Mouse (Mus musculus): ENCODE measurements at regions not wholly inside any gene's neighbourhood (a gene's known extent, or its start where the extent isn't known, plus 50 kb on each side); places are given as distances from the start of the nearest gene placed in this dataset.

GRCm38 (mm10) chr4:71839803-71840773 lies 82.3 kb upstream of the Gm11232 start:
- no peaks in the 10 kb centered on the region for H3K4me1 ChIP-seq (ENCODE audit: control insufficient read depth, insufficient read depth, low read length)
- 64% methylated on average over 5 of the region's 5 CpGs for WGBS
- no peak overlapping the region for H3K4me3 ChIP-seq (ENCODE audit: insufficient read depth, low read depth, low read length)
- TF ChIP-seq CTCF (IDR thresholded peaks at IDR 0.05; ENCODE audit: insufficient read depth, low read depth, low read length) (no peak), POLR2A (IDR thresholded peaks at IDR 0.05; ENCODE audit: insufficient read depth, low read depth, low read length) (no peak)
- H3K27ac ChIP-seq (ENCODE audit: insufficient read depth, low read depth, low read length) = no peak overlapping the region

GRCm38 (mm10) chr4:71839134-71839802 lies 81.5 kb upstream of the Gm11232 start:
- Histone ChIP-seq H3K4me3 (ENCODE audit: insufficient read depth, low read depth, low read length) (no peak overlapping the region), H3K27ac (ENCODE audit: insufficient read depth, low read depth, low read length) (no peak overlapping the region), H3K4me1 (ENCODE audit: control insufficient read depth, insufficient read depth, low read length) (no peaks in the 10 kb centered on the region)
- TF ChIP-seq CTCF (IDR thresholded peaks at IDR 0.05; ENCODE audit: insufficient read depth, low read depth, low read length) (no peak), POLR2A (IDR thresholded peaks at IDR 0.05; ENCODE audit: insufficient read depth, low read depth, low read length) (no peak)
- WGBS = 70% methylated on average over 3 of the region's 3 CpGs

- Histone ChIP-seq H3K4me3 (ENCODE audit: insufficient read depth, low read depth, low read length) (no peak overlapping the region), H3K27ac (ENCODE audit: insufficient read depth, low read depth, low read length) (no peak overlapping the region), H3K4me1 (ENCODE audit: control insufficient read depth, insufficient read depth, low read length) (no peaks in the 10 kb centered on the region)
- WGBS = 88% methylated on average over 1 of the region's 1 CpGs
- no peak for TF ChIP-seq POLR2A (IDR thresholded peaks at IDR 0.05; ENCODE audit: insufficient read depth, low read depth, low read length)
- TF ChIP-seq CTCF (IDR thresholded peaks at IDR 0.05; ENCODE audit: insufficient read depth, low read depth, low read length) = no peak
These were observed 78.0 kb upstream of the Gm11232 start for GRCm38 (mm10) chr4:71835737-71836136.

GRCm38 (mm10) chr4:71811444-71811843 lies 53.7 kb upstream of the Gm11232 start:
- no peak overlapping the region for H3K4me3 ChIP-seq (ENCODE audit: insufficient read depth, low read depth, low read length)
- TF ChIP-seq CTCF (IDR thresholded peaks at IDR 0.05; ENCODE audit: insufficient read depth, low read depth, low read length) = no peak
- TF ChIP-seq POLR2A (IDR thresholded peaks at IDR 0.05; ENCODE audit: insufficient read depth, low read depth, low read length) = no peak
- H3K4me1 ChIP-seq (ENCODE audit: control insufficient read depth, insufficient read depth, low read length) = no peaks in the 10 kb centered on the region
- no peak overlapping the region for H3K27ac ChIP-seq (ENCODE audit: insufficient read depth, low read depth, low read length)
- 97% methylated on average over 4 of the region's 4 CpGs for WGBS

- no peak for TF ChIP-seq CTCF (IDR thresholded peaks at IDR 0.05; ENCODE audit: insufficient read depth, low read depth, low read length)
- TF ChIP-seq POLR2A (IDR thresholded peaks at IDR 0.05; ENCODE audit: insufficient read depth, low read depth, low read length) = no peak
- Histone ChIP-seq H3K4me1 (ENCODE audit: control insufficient read depth, insufficient read depth, low read length) (no peaks in the 10 kb centered on the region), H3K27ac (ENCODE audit: insufficient read depth, low read depth, low read length) (peak overlapping the region; percentile 85; the same call in 1 of the 2 replicates), H3K4me3 (ENCODE audit: insufficient read depth, low read depth, low read length) (no peak overlapping the region)
- WGBS = 15% methylated on average over 2 of the region's 2 CpGs
These were observed 50.5 kb upstream of the Gm11232 start for GRCm38 (mm10) chr4:71808271-71808670.

Data from olfactory bulb, adult 2 months (tissue).